29 mouse cellular contexts compared by ENCODE assay signal in genomic region chr10:122917648-122918324, GRCm38 (mm10).
DNase-seq lines count a peak whose midpoint lies in the region; ATAC-seq and TF ChIP-seq lines count a peak whose summit lies in the region.
"Had no signal": no experiment of that assay in that cellular context is flagged by ENCODE, and none has a peak within 500 bp of the region (broad histone marks: within the 10 kb centered on the region; RNA-seq: fewer than 3 reads in every experiment).

No protein-coding gene starts in this region.

- H3K4me2 ChIP-seq in neural tube, embryonic 14.5 days (ENCODE audit: low read depth, low read length), result no peak overlapping the region
- H3K4me2 ChIP-seq in limb, embryonic 15.5 days, result peak overlapping the region; percentile 22
- H3K4me2 ChIP-seq in midbrain, embryonic 15.5 days, result no peak overlapping the region
- H3K4me2 ChIP-seq: forebrain, embryonic 12.5 days; heart, embryonic 13.5 days; hindbrain, embryonic 12.5 days; intestine, embryonic 15.5 days; midbrain, embryonic 13.5 days; stomach, embryonic 15.5 days had no signal

- peak overlapping the region; percentile 22; the same call in 1 of the 2 replicates for H3K27ac ChIP-seq in neural tube, embryonic 14.5 days (ENCODE audit: low read depth, low read length)
- H3K27ac ChIP-seq in embryonic fibroblast, embryonic 13.5 days (ENCODE audit: insufficient read depth, low read length), result peak overlapping the region; percentile 74; the same call in 1 of the 2 replicates
- H3K27ac ChIP-seq in limb, embryonic 15.5 days, result peak overlapping the region; percentile 90
- no peak overlapping the region for H3K27ac ChIP-seq in midbrain, embryonic 15.5 days
- H3K27ac ChIP-seq: forebrain, embryonic 12.5 days; heart, embryonic 13.5 days; hindbrain, embryonic 12.5 days; hindbrain, postnatal 0 days; intestine, embryonic 15.5 days; layer of hippocampus, adult 2 months; left cerebral cortex, adult 2 months; midbrain, embryonic 13.5 days; stomach, embryonic 15.5 days had no signal

- ATAC-seq in frontal cortex, adult (ENCODE audit: low TSS enrichment), result peak; percentile 62
- ATAC-seq in neural tube, embryonic 14.5 days (ENCODE audit: low read depth), result no peak
- ATAC-seq in limb, embryonic 15.5 days (ENCODE audit: insufficient number of reproducible peaks, low FRiP score, low TSS enrichment, low read depth), result peak; percentile 49
- ATAC-seq in megakaryocyte progenitor cell, adult 5-6 weeks (replicated peaks; ENCODE audit: poor library complexity), result no peak
- no peak for ATAC-seq in midbrain, embryonic 15.5 days (replicated peaks)
- ATAC-seq: forebrain, postnatal 0 days; hindbrain, postnatal 0 days; intestine, embryonic 15.5 days; liver, postnatal 0 days; midbrain, embryonic 13.5 days; Patski had no signal

- no peak overlapping the region for H3K9ac ChIP-seq in neural tube, embryonic 14.5 days (replicated peaks; ENCODE audit: low read depth, low read length)
- no peak overlapping the region for H3K9ac ChIP-seq in limb, embryonic 15.5 days
- no peak overlapping the region for H3K9ac ChIP-seq in midbrain, embryonic 15.5 days
- H3K9ac ChIP-seq: forebrain, embryonic 12.5 days; forebrain, postnatal 0 days; heart, embryonic 13.5 days; hindbrain, embryonic 12.5 days; intestine, embryonic 15.5 days; liver, postnatal 0 days; midbrain, embryonic 13.5 days; stomach, embryonic 15.5 days had no signal

- no peak for DNase-seq in frontal cortex, postnatal 14 days (ENCODE audit: low spot score in 2 of 2)
- DNase-seq in neural tube, embryonic 10.5 days (ENCODE audit: extremely low spot score, low spot score), result no peak
- DNase-seq: adrenal gland, postnatal 14 days; cerebellum, adult 18-20 months; cerebellum, postnatal 14 days; forebrain, postnatal 0 days; heart, adult 18-20 months; liver, postnatal 0 days; lung, postnatal 36 days; thymus, adult 2 months; thymus, postnatal 36 days had no signal

- no peak overlapping the region for H3K4me3 ChIP-seq in neural tube, embryonic 14.5 days (ENCODE audit: low read depth, low read length)
- H3K4me3 ChIP-seq in embryonic fibroblast, embryonic 13.5 days (ENCODE audit: insufficient read depth, low read length), result no peak overlapping the region
- no peak overlapping the region for H3K4me3 ChIP-seq in limb, embryonic 15.5 days
- H3K4me3 ChIP-seq in midbrain, embryonic 15.5 days, result no peak overlapping the region
- H3K4me3 ChIP-seq: forebrain, embryonic 12.5 days; heart, embryonic 13.5 days; hindbrain, embryonic 12.5 days; intestine, embryonic 15.5 days; layer of hippocampus, adult 2 months; left cerebral cortex, adult 2 months; megakaryocyte, embryonic 14.5 days; midbrain, embryonic 13.5 days; stomach, embryonic 15.5 days had no signal

- H3K4me1 ChIP-seq in neural tube, embryonic 14.5 days (ENCODE audit: control insufficient read depth, insufficient read depth, low read length), result peaks cover under 1% of the 10 kb centered on the region; the same call in 1 of the 2 replicates
- H3K4me1 ChIP-seq in embryonic fibroblast, embryonic 13.5 days (ENCODE audit: control insufficient read depth, insufficient read depth, low read length), result peaks cover 9% of the 10 kb centered on the region; the same call in 1 of the 2 replicates
- H3K4me1 ChIP-seq in limb, embryonic 15.5 days, result peaks cover 51% of the 10 kb centered on the region
- H3K4me1 ChIP-seq in midbrain, embryonic 15.5 days, result peaks cover 7% of the 10 kb centered on the region

- 78% methylated on average over 14 of the region's 14 CpGs for WGBS in neural tube, embryonic 14.5 days
- WGBS in limb, embryonic 15.5 days, result 45% methylated on average over 14 of the region's 14 CpGs
- WGBS in midbrain, embryonic 15.5 days, result 90% methylated on average over 14 of the region's 14 CpGs

- no peak for TF ChIP-seq CTCF in embryonic fibroblast, embryonic 13.5 days (IDR thresholded peaks at IDR 0.05; ENCODE audit: borderline replicate concordance, insufficient read depth, low read length)

- TF ChIP-seq POLR2A in embryonic fibroblast, embryonic 13.5 days (IDR thresholded peaks at IDR 0.05; ENCODE audit: low read depth, low read length), result no peak

- no peaks in the 10 kb centered on the region for H3K9me3 ChIP-seq in neural tube, embryonic 14.5 days (ENCODE audit: control insufficient read depth, low read length)
- no peaks in the 10 kb centered on the region for H3K9me3 ChIP-seq in limb, embryonic 15.5 days
- H3K9me3 ChIP-seq in midbrain, embryonic 15.5 days, result no peaks in the 10 kb centered on the region
- H3K9me3 ChIP-seq: forebrain, embryonic 12.5 days; heart, embryonic 13.5 days; hindbrain, embryonic 12.5 days; intestine, embryonic 15.5 days; megakaryocyte, embryonic 14.5 days; midbrain, embryonic 13.5 days; stomach, embryonic 15.5 days had no signal

- H3K36me3 ChIP-seq in neural tube, embryonic 14.5 days (ENCODE audit: control insufficient read depth, insufficient read depth, low read length), result no peaks in the 10 kb centered on the region
- no peaks in the 10 kb centered on the region for H3K36me3 ChIP-seq in limb, embryonic 15.5 days
- no peaks in the 10 kb centered on the region for H3K36me3 ChIP-seq in midbrain, embryonic 15.5 days (replicated peaks)
- H3K36me3 ChIP-seq: forebrain, embryonic 12.5 days; G1E; heart, embryonic 13.5 days; hindbrain, embryonic 12.5 days; intestine, embryonic 15.5 days; midbrain, embryonic 13.5 days; stomach, embryonic 15.5 days had no signal

- no peaks in the 10 kb centered on the region for H3K27me3 ChIP-seq in neural tube, embryonic 14.5 days (ENCODE audit: control insufficient read depth, insufficient read depth, low read length)
- H3K27me3 ChIP-seq in limb, embryonic 15.5 days, result no peaks in the 10 kb centered on the region
- no peaks in the 10 kb centered on the region for H3K27me3 ChIP-seq in midbrain, embryonic 15.5 days (replicated peaks)
- H3K27me3 ChIP-seq: forebrain, embryonic 12.5 days; heart, embryonic 13.5 days; hindbrain, embryonic 12.5 days; intestine, embryonic 15.5 days; midbrain, embryonic 13.5 days; Patski; stomach, embryonic 15.5 days had no signal

Comparison
In these comparisons a context has a peak if more than half of its experiments do, and no peak if none do; other contexts are left out.
1. ATAC-seq: peak in frontal cortex, adult (single experiment) and limb, embryonic 15.5 days (single experiment); none in neural tube, embryonic 14.5 days (single experiment), megakaryocyte progenitor cell, adult 5-6 weeks (single experiment) and midbrain, embryonic 15.5 days (single experiment).